Mouse (Mus musculus) neutrophil, adult 5-6 weeks (primary cell): Measurements from ENCODE around the gene Serpinb1b. TPM values are rescaled to one million over a fixed set of nuclear protein-coding genes. Genes with fewer than 3 reads are reported as not detected.
A peak's percentile ranks its signal among the peaks of the same experiment; 100 is the strongest.
"Not testable (repeated sequence)": the region's sequence is repeated elsewhere in the genome, so short reads cannot be mapped to it uniquely, and the experiment has no call there.

Experiments used
- ATAC-seq: fragments of 151-379, 151-347 bp; 2 replicates; pipeline ENCODE4 v1.8.0; 2017; ENCODE audit warnings: mild to moderate bottlenecking, moderate TSS enrichment; ENCODE audit not compliant: insufficient number of reproducible peaks, poor library complexity, low FRiP score, severe bottlenecking; ENCODE audit errors: extremely low read depth
- total RNA-seq: library from RNA; stranded (forward); fragments of 200-1000 nt; gene quantifications from 2 replicates; pipeline ENCODE4 v1.2.3, GENCODE M21; 2017

Gene Serpinb1b
- total RNA-seq = not detected in 2 replicates

GRCm38 (mm10) chr13:33078056-33078705 lies at the start of gene Serpinb1b:
TSS of gene Serpinb1b (plus strand) at chr13:33078575.
- no peak for ATAC-seq

DNA sequence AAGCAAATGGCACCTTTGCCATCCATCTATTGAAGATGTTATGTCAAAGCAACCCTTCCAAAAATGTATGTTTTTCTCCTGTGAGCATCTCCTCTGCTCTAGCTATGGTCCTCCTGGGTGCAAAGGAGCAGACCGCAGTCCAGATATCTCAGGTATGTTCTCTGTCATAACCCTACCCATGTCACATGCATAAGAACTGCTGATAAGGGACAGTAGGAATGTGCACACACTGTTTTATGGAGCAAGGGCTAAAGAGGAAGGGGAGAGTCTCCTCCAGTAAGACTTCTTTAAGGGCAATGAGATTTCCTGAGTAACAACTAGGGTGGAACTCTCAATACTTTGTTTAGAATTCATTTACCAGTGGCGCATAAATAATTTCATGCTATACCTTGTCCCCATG lies 48.9 kb upstream of the Serpinb1b start:
- not testable (repeated sequence) for ATAC-seq

- ATAC-seq = no peak
These were observed 48.1 kb upstream of the Serpinb1b start for GRCm38 (mm10) chr13:33030281-33030680.

DNA sequence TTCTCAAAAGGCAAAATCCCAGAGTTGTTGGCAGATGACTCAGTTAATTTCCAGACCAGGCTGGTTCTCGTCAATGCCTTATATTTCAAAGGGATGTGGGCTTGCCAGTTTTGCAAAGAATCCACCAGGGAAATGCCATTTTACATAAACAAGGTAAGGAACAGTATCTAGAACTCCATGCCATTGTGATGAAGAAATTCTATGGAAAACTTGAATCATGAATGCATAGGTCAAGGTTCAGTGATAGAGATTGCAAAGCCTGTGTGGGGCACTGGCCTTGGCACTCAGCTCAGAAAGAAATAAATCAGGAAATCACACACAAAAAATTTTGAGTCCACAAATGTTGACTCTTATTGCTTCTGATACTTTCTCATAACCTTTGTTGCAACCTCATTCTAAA lies 42.9 kb upstream of the Serpinb1b start:
- ATAC-seq = no peak

GRCm38 (mm10) chr13:33043542-33043941 lies 34.8 kb upstream of the Serpinb1b start:
- no peak for ATAC-seq

GRCm38 (mm10) chr13:33047234-33047633 lies 31.1 kb upstream of the Serpinb1b start:
- no peak for ATAC-seq

DNA sequence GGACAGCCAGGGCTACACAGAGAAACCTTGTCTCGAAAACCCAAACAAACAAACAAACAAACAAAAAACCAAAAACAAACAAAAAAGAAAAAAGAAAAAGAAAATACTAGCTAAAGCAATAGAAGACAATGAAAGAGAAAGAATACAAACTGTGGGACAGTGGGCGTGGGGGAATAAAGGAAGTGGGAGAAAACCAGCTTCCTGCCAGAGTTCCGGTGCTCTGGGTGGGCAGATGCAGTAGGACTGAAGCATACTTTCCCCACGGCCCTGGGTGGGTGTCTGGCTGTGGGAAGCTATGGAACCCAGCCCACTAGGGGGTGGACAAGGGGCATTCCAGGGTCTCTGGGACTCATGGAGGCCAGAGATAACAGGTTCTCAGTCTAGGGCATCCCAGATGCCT lies 30.2 kb upstream of the Serpinb1b start:
- ATAC-seq = no peak

DNA sequence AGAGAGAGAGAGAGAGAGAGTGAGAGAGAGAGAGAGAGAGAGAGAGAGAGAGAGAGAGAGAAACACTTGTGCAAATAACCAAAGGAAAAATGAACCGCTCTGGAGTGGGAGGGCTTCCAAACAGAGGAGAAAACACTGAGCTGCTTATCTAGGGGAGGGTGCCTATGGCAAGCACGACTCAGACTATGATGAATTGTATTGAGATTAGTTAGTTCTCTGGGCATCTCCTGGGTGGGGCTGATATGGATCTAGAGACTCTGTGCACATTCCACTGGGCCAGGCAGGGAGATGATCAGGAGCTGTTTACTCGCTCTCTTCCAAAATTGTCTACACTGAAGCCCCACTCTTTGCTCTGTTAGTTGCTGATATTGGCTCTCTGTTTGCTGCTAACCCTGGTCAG lies 26.7 kb upstream of the Serpinb1b start:
- no peak for ATAC-seq

GRCm38 (mm10) chr13:33063048-33063447 lies 15.3 kb upstream of the Serpinb1b start:
- ATAC-seq = no peak

GRCm38 (mm10) chr13:33067387-33067977 lies 10.9 kb upstream of the Serpinb1b start:
- ATAC-seq = no peak

DNA sequence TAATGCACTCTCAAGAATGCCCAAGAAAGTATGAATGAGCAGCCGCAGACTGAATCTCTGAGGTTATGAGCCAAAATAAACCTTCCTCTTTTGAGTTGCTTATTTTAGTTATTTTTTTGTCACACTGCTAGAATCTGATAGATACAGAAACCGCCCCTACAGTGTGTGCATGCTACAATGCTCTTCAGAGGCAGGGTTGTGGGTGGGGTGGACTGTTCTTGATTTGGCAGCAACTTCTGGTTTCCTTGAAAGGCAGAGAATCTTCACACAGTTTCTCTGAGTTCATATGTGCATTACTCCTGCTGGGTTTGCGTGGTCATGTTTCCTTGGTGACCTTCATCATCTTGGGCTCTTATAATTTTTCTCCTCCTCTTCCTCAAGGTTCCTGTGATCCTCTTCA lies 10.2 kb upstream of the Serpinb1b start:
- ATAC-seq = peak; percentile 75

DNA sequence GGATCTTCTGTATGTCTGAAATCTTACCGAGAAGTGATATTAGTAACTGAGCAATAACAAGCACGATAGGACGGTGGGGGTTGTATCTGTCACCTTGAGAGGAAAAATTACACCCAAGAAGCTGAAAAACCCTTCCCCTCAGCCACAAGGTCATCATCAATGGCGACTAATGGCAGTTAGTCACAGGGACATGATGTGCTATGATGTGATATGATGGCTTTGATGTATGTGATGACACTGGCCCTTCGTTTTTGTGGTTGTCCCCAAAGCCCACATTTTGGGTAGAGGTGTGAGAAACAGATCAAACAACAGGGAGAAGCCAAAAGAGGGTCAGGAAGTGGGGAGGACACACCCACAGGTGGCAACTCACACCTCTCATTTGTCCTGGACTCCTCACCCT lies 6.6 kb upstream of the Serpinb1b start:
- ATAC-seq = no peak

- peak; percentile 44 for ATAC-seq
These were observed 4.3 kb upstream of the Serpinb1b start for GRCm38 (mm10) chr13:33074029-33074428.

DNA sequence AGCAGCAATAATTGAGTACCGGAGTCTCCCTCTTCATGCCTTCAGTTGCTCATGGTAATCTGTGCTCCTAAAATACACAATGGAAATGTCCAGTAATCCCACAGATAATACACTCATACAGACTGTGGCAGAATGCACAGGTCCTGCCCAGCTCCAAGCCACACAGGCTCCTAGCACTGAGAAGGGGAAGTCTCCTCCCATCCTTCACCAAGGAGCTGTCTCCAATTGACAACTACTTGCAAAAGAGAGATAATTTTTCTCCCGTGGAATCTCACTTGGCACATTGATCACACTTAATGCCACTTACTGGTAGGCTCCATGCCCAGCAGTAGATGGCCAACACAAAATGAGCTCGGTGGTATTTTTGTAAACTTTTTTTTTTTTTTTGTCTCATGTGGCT lies 2.1 kb upstream of the Serpinb1b start:
- ATAC-seq = no peak

GRCm38 (mm10) chr13:33077026-33077685 lies 1.2 kb upstream of the Serpinb1b start:
- ATAC-seq = peak; percentile 62

- no peak for ATAC-seq
These were observed 1.0 kb downstream of the Serpinb1b start for GRCm38 (mm10) chr13:33079391-33079790.

- ATAC-seq = no peak
These were observed 2.0 kb downstream of the Serpinb1b start for GRCm38 (mm10) chr13:33080356-33080755.

DNA sequence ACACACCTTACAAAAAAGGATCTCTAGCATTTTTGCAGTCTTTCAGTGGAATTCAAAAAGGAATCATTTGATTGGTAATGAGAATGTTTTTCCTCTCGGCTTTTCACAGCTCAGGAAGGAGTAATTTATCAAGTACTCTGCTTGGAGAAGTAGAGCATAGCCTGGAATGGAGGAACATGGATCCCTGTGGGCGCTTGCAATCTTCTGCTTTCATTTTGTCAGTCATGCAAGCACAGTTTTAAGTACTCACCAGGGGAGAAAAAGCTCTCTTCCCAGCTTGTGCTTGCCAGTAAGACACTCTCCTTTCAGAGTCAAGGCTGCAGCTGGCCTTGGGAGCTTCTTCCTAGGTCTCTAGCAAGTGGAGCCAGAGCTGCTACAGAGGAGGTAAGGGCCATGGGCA lies 5.5 kb downstream of the Serpinb1b start:
- ATAC-seq = no peak

GRCm38 (mm10) chr13:33084975-33085694 lies 6.8 kb downstream of the Serpinb1b start:
- no peak for ATAC-seq
